Mouse (Mus musculus) C2C12 (cell line): ENCODE measurements at regions not wholly inside any gene's neighbourhood (a gene's known extent, or its start where the extent isn't known, plus 50 kb on each side); places are given as distances from the start of the nearest gene placed in this dataset.

Experiments used
- H3K27me3 ChIP-seq: one replicate; pipeline ENCODE4 v1.6.1; 2011; ENCODE audit not compliant: control insufficient read depth, insufficient read depth, insufficient read length
- H3K36me3 ChIP-seq: one replicate; pipeline ENCODE4 v1.6.1; 2011; ENCODE audit not compliant: control insufficient read depth, insufficient read depth
- H3K4me3 ChIP-seq: one replicate; pipeline ENCODE4 v1.5.1; 2011; ENCODE audit warnings: mild to moderate bottlenecking, control low read depth; ENCODE audit not compliant: poor library complexity, insufficient read depth, severe bottlenecking
- H3K79me2 ChIP-seq: one replicate; pipeline ENCODE4 v1.6.1; 2011; ENCODE audit not compliant: control insufficient read depth, insufficient read depth
- H3K79me3 ChIP-seq: one replicate; pipeline ENCODE4 v1.6.1; 2011; ENCODE audit warnings: low read depth, control low read depth
- H3ac ChIP-seq: one replicate; pipeline ENCODE3; 2011; ENCODE audit warnings: low read depth; ENCODE audit not compliant: control insufficient read depth, insufficient read length
- CEBPB ChIP-seq: IDR thresholded peaks from one replicate; pipeline ENCODE4 v1.6.1; 2011; ENCODE audit warnings: low read depth, mild to moderate bottlenecking, control low read depth, moderate library complexity
- CTCF ChIP-seq: IDR thresholded peaks from one replicate; pipeline ENCODE4 v1.5.1; 2011; ENCODE audit not compliant: control insufficient read depth, insufficient read depth, insufficient read length
- FOSL1 ChIP-seq: IDR thresholded peaks from one replicate; pipeline ENCODE4 v1.8.0; 2011; ENCODE audit warnings: mild to moderate bottlenecking, low read length; ENCODE audit not compliant: poor library complexity, insufficient read depth, severe bottlenecking
- MAX ChIP-seq: IDR thresholded peaks from one replicate; pipeline ENCODE4 v1.6.1; 2011; ENCODE audit warnings: mild to moderate bottlenecking, control low read depth
- MYOD1 ChIP-seq: IDR thresholded peaks from one replicate; pipeline ENCODE4 v1.6.1; 2011; ENCODE audit warnings: low read depth; ENCODE audit not compliant: control insufficient read depth, insufficient read length
- MYOG ChIP-seq: IDR thresholded peaks from one replicate; pipeline ENCODE4 v1.6.1; 2011; ENCODE audit not compliant: control insufficient read depth, insufficient read length; ENCODE audit errors: extremely low read depth
- USF1 ChIP-seq: IDR thresholded peaks from one replicate; pipeline ENCODE4 v1.6.1; 2011; ENCODE audit warnings: low read depth, mild to moderate bottlenecking, control low read depth, moderate library complexity

DNA sequence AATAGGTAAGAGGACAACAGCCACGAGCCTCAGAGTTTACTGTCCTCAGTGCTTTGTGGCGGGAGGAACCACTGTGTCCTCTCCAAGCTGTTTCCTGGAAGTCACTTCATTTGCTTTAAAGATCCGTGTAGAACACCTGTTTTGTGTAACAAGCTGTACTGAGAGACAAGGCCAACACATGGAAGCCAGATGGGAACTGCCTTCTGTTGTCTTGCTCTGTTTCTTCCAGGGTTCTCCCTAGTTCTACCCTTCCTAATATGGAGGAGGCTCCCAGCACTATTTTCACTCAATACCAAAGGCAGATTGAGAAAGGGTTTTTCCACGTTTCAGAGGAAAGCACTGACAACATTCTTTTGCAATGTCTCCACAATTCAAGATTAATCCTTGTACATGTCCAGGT lies 247.3 kb upstream of the Klf4 start:
- Histone ChIP-seq H3K79me3 (no peaks in the 10 kb centered on the region), H3K79me2 (no peaks in the 10 kb centered on the region), H3K36me3 (no peaks in the 10 kb centered on the region), H3K4me3 (no peak overlapping the region), H3ac (no peak overlapping the region), H3K27me3 (no peaks in the 10 kb centered on the region)
- TF ChIP-seq MYOG (no peak), CEBPB (no peak), MYOD1 (no peak), MAX (no peak), FOSL1 (no peak), USF1 (no peak), CTCF (no peak)

DNA sequence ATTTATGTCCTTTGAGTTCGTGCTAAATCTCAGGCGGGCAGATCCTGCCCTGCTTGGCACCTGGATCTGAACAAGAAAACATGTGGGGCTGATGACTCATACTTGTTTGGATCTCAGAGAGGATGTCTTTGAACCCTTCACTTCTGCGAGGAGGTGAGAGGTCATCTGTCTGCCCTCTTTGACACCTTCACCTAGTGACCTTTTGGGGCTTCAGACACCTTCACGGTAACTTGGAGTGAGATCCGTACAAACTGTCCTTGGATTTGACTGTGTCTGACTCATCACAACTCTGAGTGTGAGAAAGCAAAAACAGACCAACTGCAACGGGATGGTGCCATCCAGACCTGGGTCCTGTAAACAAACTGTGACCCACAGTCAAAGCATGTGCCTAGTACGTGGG lies 243.6 kb upstream of the Klf4 start:
- no peak overlapping the region for H3K4me3 ChIP-seq
- H3K79me3 ChIP-seq = no peaks in the 10 kb centered on the region
- no peaks in the 10 kb centered on the region for H3K27me3 ChIP-seq
- TF ChIP-seq MYOG = no peak
- no peak for TF ChIP-seq USF1
- TF ChIP-seq MYOD1 = no peak
- no peak for TF ChIP-seq CEBPB
- no peak for TF ChIP-seq FOSL1
- no peak for TF ChIP-seq CTCF
- no peak for TF ChIP-seq MAX
- H3K79me2 ChIP-seq = no peaks in the 10 kb centered on the region
- H3ac ChIP-seq = no peak overlapping the region
- H3K36me3 ChIP-seq = no peaks in the 10 kb centered on the region

DNA sequence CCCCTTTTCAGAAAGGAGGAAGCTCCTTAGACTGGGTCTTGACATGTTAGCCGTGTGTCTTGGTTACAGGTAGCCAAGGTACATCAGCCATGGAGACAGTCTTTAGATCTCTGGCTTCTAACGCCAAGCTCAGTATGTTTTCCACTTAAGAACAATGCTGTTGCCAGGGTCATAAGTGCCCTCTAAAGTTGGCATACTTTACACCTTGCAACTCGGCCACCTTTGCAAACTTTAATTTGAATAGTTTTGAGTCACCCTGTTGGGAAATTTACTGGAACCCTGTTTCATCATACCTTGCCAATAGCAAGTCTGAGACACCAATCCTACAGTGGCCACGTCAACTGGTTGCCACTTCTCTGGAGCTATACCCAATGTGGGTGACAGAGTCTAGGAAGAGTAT lies 242.3 kb upstream of the Klf4 start:
- Histone ChIP-seq H3K27me3 (no peaks in the 10 kb centered on the region), H3K79me3 (no peaks in the 10 kb centered on the region), H3K36me3 (no peaks in the 10 kb centered on the region), H3K79me2 (no peaks in the 10 kb centered on the region), H3K4me3 (no peak overlapping the region), H3ac (no peak overlapping the region)
- no peak for TF ChIP-seq MYOG
- TF ChIP-seq CEBPB = no peak
- no peak for TF ChIP-seq MYOD1
- TF ChIP-seq USF1 = no peak
- no peak for TF ChIP-seq CTCF
- TF ChIP-seq FOSL1 = no peak
- no peak for TF ChIP-seq MAX

DNA sequence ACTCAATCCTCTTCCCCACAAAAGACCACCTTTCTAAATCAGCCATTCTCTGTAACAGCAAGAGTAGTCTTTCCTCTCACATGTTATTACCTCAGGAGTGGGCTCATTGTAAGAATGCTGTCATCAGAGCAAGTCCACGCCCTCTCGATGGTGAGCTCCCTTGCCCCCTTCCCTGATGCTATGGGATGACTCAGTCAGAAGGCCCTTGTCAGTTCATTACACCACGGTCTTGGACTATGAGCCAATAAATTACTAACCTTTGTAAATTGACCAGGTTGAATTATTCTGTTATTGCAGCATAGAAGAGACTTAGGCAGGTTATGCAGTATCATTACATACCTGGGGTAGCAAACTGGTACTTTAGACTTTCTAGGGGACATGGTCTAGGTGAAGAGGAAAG lies 237.4 kb upstream of the Klf4 start:
- no peak overlapping the region for H3K4me3 ChIP-seq

DNA sequence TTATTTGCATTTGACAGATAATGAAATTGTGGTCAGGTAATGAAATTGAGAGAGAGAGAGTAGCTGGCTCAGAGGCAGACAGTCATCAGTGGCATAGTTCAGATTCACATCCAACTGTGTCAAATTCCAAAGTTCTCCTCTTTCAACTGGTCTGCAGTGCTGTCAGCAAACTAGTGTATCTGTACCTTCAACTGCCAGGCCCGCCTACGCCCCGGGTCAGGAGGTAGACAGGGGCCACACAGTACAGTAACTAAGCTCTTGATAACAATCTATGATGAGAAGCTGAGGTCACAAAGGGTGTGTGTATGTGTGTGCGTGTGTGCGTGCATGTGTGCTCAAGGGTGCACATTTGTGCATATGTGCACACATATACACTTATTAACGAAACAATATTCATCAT lies 236.1 kb upstream of the Klf4 start:
- Histone ChIP-seq H3K79me2 (no peaks in the 10 kb centered on the region), H3ac (no peak overlapping the region), H3K4me3 (no peak overlapping the region), H3K36me3 (no peaks in the 10 kb centered on the region), H3K79me3 (no peaks in the 10 kb centered on the region), H3K27me3 (no peaks in the 10 kb centered on the region)
- TF ChIP-seq MYOG (no peak), USF1 (no peak), MYOD1 (no peak), CEBPB (no peak), MAX (no peak), FOSL1 (no peak), CTCF (no peak)

More for the DNA sequence above, 237.4 kb upstream of the Klf4 start:
- no peaks in the 10 kb centered on the region for H3K36me3 ChIP-seq
- H3ac ChIP-seq = no peak overlapping the region
- H3K79me2 ChIP-seq = no peaks in the 10 kb centered on the region
- H3K79me3 ChIP-seq = no peaks in the 10 kb centered on the region
- no peaks in the 10 kb centered on the region for H3K27me3 ChIP-seq
- TF ChIP-seq MYOG = no peak
- TF ChIP-seq FOSL1 = no peak
- no peak for TF ChIP-seq USF1
- no peak for TF ChIP-seq CTCF
- no peak for TF ChIP-seq CEBPB
- no peak for TF ChIP-seq MAX

DNA sequence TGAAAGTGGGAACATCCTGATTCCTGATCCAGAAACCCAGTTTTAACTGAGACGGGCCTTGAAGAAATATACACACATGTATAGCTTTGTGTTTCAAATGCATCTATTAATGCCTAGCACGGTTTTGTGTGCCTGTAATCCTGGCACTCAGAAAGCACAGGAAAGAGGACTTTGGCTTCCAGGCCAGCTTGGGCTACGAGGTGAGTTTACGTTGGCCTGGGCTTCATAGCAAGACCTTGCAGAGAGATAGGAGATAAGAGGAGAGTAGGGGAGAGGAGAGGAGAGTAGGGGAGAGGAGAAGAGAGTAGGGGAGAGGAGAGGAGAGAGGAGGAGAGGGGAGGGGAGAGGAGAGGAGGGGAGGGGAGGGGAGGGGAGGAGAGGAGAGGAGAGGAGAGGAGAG lies 234.9 kb upstream of the Klf4 start:
- H3K27me3 ChIP-seq = no peaks in the 10 kb centered on the region
- TF ChIP-seq MAX (no peak), CTCF (no peak), FOSL1 (no peak), MYOD1 (no peak), USF1 (no peak), CEBPB (no peak), MYOG (no peak)
- H3K79me3 ChIP-seq = no peaks in the 10 kb centered on the region
- no peak overlapping the region for H3ac ChIP-seq
- no peak overlapping the region for H3K4me3 ChIP-seq
- no peaks in the 10 kb centered on the region for H3K79me2 ChIP-seq
- no peaks in the 10 kb centered on the region for H3K36me3 ChIP-seq
